Comparison of ENCODE assay signal across 9 mouse cellular contexts in genomic region chr7:74025007-74025406, GRCm38 (mm10). TPM values are rescaled to one million over a fixed set of nuclear protein-coding genes. Genes with fewer than 3 reads are reported as not detected.
DNase-seq lines count a peak whose midpoint lies in the region; ATAC-seq and TF ChIP-seq lines count a peak whose summit lies in the region.
"Had no signal": no experiment of that assay in that cellular context is flagged by ENCODE, and none has a peak within 500 bp of the region (broad histone marks: within the 10 kb centered on the region; RNA-seq: fewer than 3 reads in every experiment).

No protein-coding gene starts in this region.

- H3K9ac ChIP-seq in midbrain, embryonic 15.5 days: no peak overlapping the region
- H3K9ac ChIP-seq: limb, embryonic 13.5 days had no signal

- POLR2A ChIA-PET in Patski (lab: Charles Lee): interaction anchor here (0.7 kb wide), 1 partner anchor 12 kb away, joined by 3 read pairs; no protein-coding TSS in a partner anchor

- H3K4me1 ChIP-seq in midbrain, embryonic 15.5 days: peaks cover 12% of the 10 kb centered on the region
- H3K4me1 ChIP-seq: limb, embryonic 13.5 days had no signal

- ATAC-seq in frontal cortex, adult (ENCODE audit: low TSS enrichment): no peak
- no peak for ATAC-seq in Patski
- 0 out of 2 replicates have a peak, but pooled peaks have one; percentile 50 for ATAC-seq in midbrain, embryonic 15.5 days (replicated peaks)

- intact Hi-C loops in heart, postnatal 14 days (cut with DNase I): loop anchor here (1.0 to 10.0 kb wide), 2 partner anchors 329 to 1090 kb away; no protein-coding TSS in a partner anchor

- H3K36me3 ChIP-seq in midbrain, embryonic 15.5 days (replicated peaks): no peaks in the 10 kb centered on the region
- H3K36me3 ChIP-seq: limb, embryonic 13.5 days had no signal

- WGBS in midbrain, embryonic 15.5 days: 11% methylated on average over 5 of the region's 5 CpGs

- in situ Hi-C loops in Patski (cut with MboI; ENCODE audit: low pct_unique_long_range_greater_than_20kb): no loop called here

- TF ChIP-seq CTCF in Patski (IDR thresholded peaks at IDR 0.05): peak; percentile 77

- H3K27ac ChIP-seq in midbrain, embryonic 15.5 days: 0 out of 2 replicates have a peak overlapping the region, but pooled peaks have one; percentile 12
- H3K27ac ChIP-seq: limb, embryonic 13.5 days had no signal

- H3K9me3 ChIP-seq in midbrain, embryonic 15.5 days: no peaks in the 10 kb centered on the region
- H3K9me3 ChIP-seq: limb, embryonic 13.5 days had no signal

- DNase-seq in frontal cortex, adult 2 months (ENCODE audit: extremely low spot score in 1 of 2, low spot score in 1 of 2): peak; percentile 14 to 76
- no peak for DNase-seq in Patski (ENCODE audit: low read depth, low spot score)
- peak; percentile 78 to 79 for DNase-seq in cerebellum, postnatal 4 days (ENCODE audit: low spot score in 2 of 2)
- DNase-seq in heart, postnatal 14 days: peak; percentile 55 to 68
- DNase-seq in layer of hippocampus, postnatal 36 days: peak; percentile 35 to 48
- DNase-seq in testis, postnatal 14 days (ENCODE audit: low spot score): peak; percentile 40

- no peak overlapping the region for H3K4me3 ChIP-seq in midbrain, embryonic 15.5 days
- H3K4me3 ChIP-seq: limb, embryonic 13.5 days had no signal

- CTCF ChIA-PET in Patski (lab: Charles Lee): interaction anchor here (1.1 to 1.4 kb wide), 3 partner anchors 11 to 41 kb away, joined by 3 to 7 read pairs (median 3); no protein-coding TSS in a partner anchor

- H3K4me2 ChIP-seq in midbrain, embryonic 15.5 days: no peak overlapping the region
- H3K4me2 ChIP-seq: limb, embryonic 13.5 days had no signal

- H3K27me3 ChIP-seq in Patski: peaks cover 3% of the 10 kb centered on the region
- no peaks in the 10 kb centered on the region for H3K27me3 ChIP-seq in midbrain, embryonic 15.5 days (replicated peaks)
- H3K27me3 ChIP-seq: limb, embryonic 13.5 days had no signal

RNA-seq across cellular contexts. Expression of gene St8sia2, which starts 11.5 kb away (rescaled TPM):
- polyA plus RNA-seq in frontal cortex, adult 2 months (2012; rRNA removed): 2.3 and 2.8 TPM in 2 replicates
- 5.4 TPM for polyA plus RNA-seq in Patski (2021)
- 1 to 10 TPM in 1 of 2 experiments, under 1 TPM in 1; 0.68 to 1.0 TPM for total RNA-seq in heart, postnatal 14 days (2021)
- total RNA-seq in layer of hippocampus, postnatal 36 days (2021): 1 to 10 TPM; 2.2 to 3.1 TPM
- polyA plus RNA-seq in midbrain, embryonic 15.5 days (2015; fragmentation: Nextera tagmentation; extraction: Ambion mirVana): 110 and 116 TPM in 2 replicates

Comparison
In these comparisons a context has a peak if more than half of its experiments do, and no peak if none do; other contexts are left out.
1. RNA of gene St8sia2, which starts 11.5 kb away (polyA plus RNA-seq): 110 to 116 TPM in midbrain, embryonic 15.5 days; 5.4 TPM in Patski (single experiment) and 2.3 to 2.8 TPM in frontal cortex, adult 2 months; every median in the first group is over 10 times any median in the second.